Mouse (Mus musculus) layer of hippocampus, adult 9-11 months (tissue): ENCODE measurements around the gene Wnt7b.

Experiments used
- DNase-seq: peaks from one replicate; pipeline ENCODE4 v3.0.0; 2022

Wnt7b gene

GRCm38 (mm10) chr15:85600696-85601094, 18.4 kb upstream of the Wnt7b start:
- no peak for DNase-seq

GRCm38 (mm10) chr15:85599887-85600695, 17.8 kb upstream of the Wnt7b start:
- no peak for DNase-seq

GRCm38 (mm10) chr15:85598984-85599886, 17.0 kb upstream of the Wnt7b start:
- no peak for DNase-seq

GRCm38 (mm10) chr15:85598443-85598842, 16.2 kb upstream of the Wnt7b start:
- no peak for DNase-seq

- DNase-seq: no peak
These were observed 15.1 kb upstream of the Wnt7b start for GRCm38 (mm10) chr15:85597403-85597802.

GRCm38 (mm10) chr15:85592674-85593073, 10.4 kb upstream of the Wnt7b start:
- DNase-seq: no peak

- DNase-seq: no peak
These were observed 8.6 kb upstream of the Wnt7b start for GRCm38 (mm10) chr15:85590831-85591230.

- DNase-seq: peak; percentile 58
These were observed 1.2 kb upstream of the Wnt7b start for GRCm38 (mm10) chr15:85583504-85583903.

GRCm38 (mm10) chr15:85583024-85583423, 751 bp upstream of the Wnt7b start:
- DNase-seq: peak; percentile 77

GRCm38 (mm10) chr15:85581563-85582064, 659 bp downstream of the Wnt7b start:
- no peak for DNase-seq

GRCm38 (mm10) chr15:85580934-85581562, 1.2 kb downstream of the Wnt7b start:
- no peak for DNase-seq

- no peak for DNase-seq
These were observed 1.8 kb downstream of the Wnt7b start for GRCm38 (mm10) chr15:85580483-85580882.

- no peak for DNase-seq
These were observed 4.5 kb downstream of the Wnt7b start for GRCm38 (mm10) chr15:85577583-85578460.

GRCm38 (mm10) chr15:85576511-85577440, 5.5 kb downstream of the Wnt7b start:
- DNase-seq: no peak

- DNase-seq: no peak
These were observed 6.2 kb downstream of the Wnt7b start for GRCm38 (mm10) chr15:85576110-85576509.

GRCm38 (mm10) chr15:85574558-85574957, 7.7 kb downstream of the Wnt7b start:
- no peak for DNase-seq

- no peak for DNase-seq
These were observed 8.2 kb downstream of the Wnt7b start for GRCm38 (mm10) chr15:85574086-85574485.

GRCm38 (mm10) chr15:85572619-85573254, 9.5 kb downstream of the Wnt7b start:
- DNase-seq: peak; percentile 38

- DNase-seq: no peak
These were observed 12.1 kb downstream of the Wnt7b start for GRCm38 (mm10) chr15:85569995-85570734.
